Mouse (Mus musculus): ENCODE measurements around the gene Slc17a8. TPM values are rescaled to one million over a fixed set of nuclear protein-coding genes. Genes with fewer than 3 reads are reported as not detected.
A peak's percentile ranks its signal among the peaks of the same experiment; 100 is the strongest.
"Not testable (repeated sequence)": the region's sequence is repeated elsewhere in the genome, so short reads cannot be mapped to it uniquely, and the experiment has no call there.

Gene Slc17a8
- polyA plus RNA-seq (2016; fragmentation: Nextera tagmentation; extraction: Ambion mirVana): 0.09 and 0.13 TPM in 2 replicates

DNA sequence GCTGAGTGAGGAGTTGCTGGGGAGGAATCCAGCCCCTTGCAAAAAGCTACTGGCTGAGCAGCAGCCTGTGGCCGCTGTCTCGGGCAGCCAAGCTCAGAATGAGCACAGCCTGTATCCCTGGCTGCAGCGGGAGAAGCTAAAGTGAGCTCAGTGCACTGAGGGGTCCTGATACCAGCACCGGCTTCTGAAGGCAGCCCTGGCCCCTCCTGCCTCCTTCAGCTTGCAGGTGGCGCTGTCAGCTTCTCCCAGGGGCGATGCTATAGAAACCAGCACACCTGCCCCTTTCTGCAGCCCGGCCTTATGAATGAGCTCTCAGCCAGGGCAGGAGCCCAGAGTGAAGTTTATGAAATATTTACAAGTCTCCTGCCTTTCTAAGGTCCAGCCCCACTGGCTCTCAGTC, at the start of gene Slc17a8:
TSS of gene Slc17a8 (minus strand) at position 125 of the 400 bp plus-strand sequence.
- ATAC-seq (ENCODE audit: insufficient number of reproducible peaks, low FRiP score): no peak
- no peaks in the 10 kb centered on the region for H3K36me3 ChIP-seq
- 29% methylated on average over 7 of the region's 7 CpGs for WGBS
- no peak within 1 kb of the TSS for H3K4me3 ChIP-seq
- peaks cover 12% of the 10 kb centered on the region; the same call in 1 of the 2 replicates for H3K27me3 ChIP-seq (replicated peaks)
- H3K9me3 ChIP-seq (replicated peaks): no peaks in the 10 kb centered on the region
- peak within 1 kb of the TSS; percentile 16 for H3K4me2 ChIP-seq
- no peaks in the 10 kb centered on the region for H3K4me1 ChIP-seq (replicated peaks)
- H3K27ac ChIP-seq (ENCODE audit: poor library complexity, severe bottlenecking): no peak within 1 kb of the TSS
- H3K9ac ChIP-seq: 0 out of 2 replicates have a peak within 1 kb of the TSS, but pooled peaks have one; percentile 7

DNA sequence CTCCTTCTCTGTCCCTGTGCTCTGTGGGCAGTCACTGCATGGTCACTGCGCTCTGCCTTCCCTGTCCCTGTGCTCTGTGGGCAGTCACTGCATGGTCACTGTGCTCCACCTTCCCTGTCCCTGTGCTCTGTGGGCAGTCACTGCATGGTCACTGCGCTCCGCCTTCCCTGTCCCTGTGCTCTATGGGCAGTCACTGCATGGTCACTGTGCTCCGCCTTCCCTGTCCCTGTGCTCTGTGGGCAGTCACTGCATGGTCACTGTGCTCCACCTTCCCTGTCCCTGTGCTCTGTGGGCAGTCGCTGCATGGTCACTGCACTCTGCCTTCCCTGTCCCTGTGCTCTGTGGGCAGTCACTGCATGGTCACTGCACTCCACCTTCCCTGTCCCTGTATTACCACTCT, 49.3 kb upstream of the Slc17a8 start:
- ATAC-seq (ENCODE audit: insufficient number of reproducible peaks, low FRiP score); H3K36me3 ChIP-seq; H3K9me3 ChIP-seq (replicated peaks); H3K4me3 ChIP-seq; H3K4me2 ChIP-seq; H3K27me3 ChIP-seq (replicated peaks); H3K9ac ChIP-seq; H3K4me1 ChIP-seq (replicated peaks); H3K27ac ChIP-seq (ENCODE audit: poor library complexity, severe bottlenecking): not testable (repeated sequence)
- WGBS: 92% methylated on average over 5 of the region's 5 CpGs

- ATAC-seq (ENCODE audit: insufficient number of reproducible peaks, low FRiP score): no peak
Observed at GRCm38 (mm10) chr10:89667571-89667970, 46.5 kb upstream of the Slc17a8 start.

DNA sequence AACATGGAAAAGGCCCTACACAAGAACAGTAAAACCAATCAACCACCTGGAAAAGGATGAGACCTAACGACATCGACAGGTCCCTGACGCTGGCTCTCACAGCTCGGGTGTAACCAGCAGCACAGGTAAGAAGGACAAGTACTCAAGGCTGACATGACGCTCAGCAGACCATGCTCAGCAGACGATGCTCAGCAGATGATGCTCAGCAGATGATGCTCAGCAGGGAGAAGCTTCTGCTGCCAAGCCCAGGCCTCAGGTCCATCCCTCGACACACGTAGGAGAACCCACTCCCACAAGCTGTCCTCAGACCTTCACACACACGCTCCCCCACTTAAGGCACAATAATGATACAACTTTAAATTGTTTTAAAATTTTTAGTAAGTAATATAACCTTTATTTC, 44.6 kb upstream of the Slc17a8 start:
- no peak overlapping the region for H3K4me3 ChIP-seq
- no peak overlapping the region for H3K9ac ChIP-seq
- H3K9me3 ChIP-seq (replicated peaks): no peaks in the 10 kb centered on the region
- H3K36me3 ChIP-seq: peaks cover 25% of the 10 kb centered on the region
- H3K27ac ChIP-seq (ENCODE audit: poor library complexity, severe bottlenecking): no peak overlapping the region
- H3K4me2 ChIP-seq: no peak overlapping the region
- no peaks in the 10 kb centered on the region for H3K27me3 ChIP-seq (replicated peaks)
- no peak for ATAC-seq (ENCODE audit: insufficient number of reproducible peaks, low FRiP score)
- no peaks in the 10 kb centered on the region for H3K4me1 ChIP-seq (replicated peaks)
- 89% methylated on average over 9 of the region's 9 CpGs for WGBS

More at GRCm38 (mm10) chr10:89667571-89667970, 46.5 kb upstream of the Slc17a8 start:
- Histone ChIP-seq H3K27ac (ENCODE audit: poor library complexity, severe bottlenecking) (no peak overlapping the region), H3K9ac (no peak overlapping the region), H3K4me3 (no peak overlapping the region), H3K4me1 (replicated peaks) (no peaks in the 10 kb centered on the region), H3K27me3 (replicated peaks) (no peaks in the 10 kb centered on the region), H3K9me3 (replicated peaks) (no peaks in the 10 kb centered on the region), H3K4me2 (no peak overlapping the region), H3K36me3 (peaks cover 12% of the 10 kb centered on the region)
- 85% methylated on average over 7 of the region's 7 CpGs for WGBS

GRCm38 (mm10) chr10:89664977-89665645, 44.1 kb upstream of the Slc17a8 start:
- no peak overlapping the region for H3K9ac ChIP-seq
- 90% methylated on average over 8 of the region's 8 CpGs for WGBS
- no peak overlapping the region for H3K4me2 ChIP-seq
- H3K9me3 ChIP-seq (replicated peaks): no peaks in the 10 kb centered on the region
- no peaks in the 10 kb centered on the region for H3K4me1 ChIP-seq (replicated peaks)
- ATAC-seq (ENCODE audit: insufficient number of reproducible peaks, low FRiP score): no peak
- H3K27me3 ChIP-seq (replicated peaks): no peaks in the 10 kb centered on the region
- H3K4me3 ChIP-seq: no peak overlapping the region
- H3K36me3 ChIP-seq: peaks cover 30% of the 10 kb centered on the region
- no peak overlapping the region for H3K27ac ChIP-seq (ENCODE audit: poor library complexity, severe bottlenecking)

DNA sequence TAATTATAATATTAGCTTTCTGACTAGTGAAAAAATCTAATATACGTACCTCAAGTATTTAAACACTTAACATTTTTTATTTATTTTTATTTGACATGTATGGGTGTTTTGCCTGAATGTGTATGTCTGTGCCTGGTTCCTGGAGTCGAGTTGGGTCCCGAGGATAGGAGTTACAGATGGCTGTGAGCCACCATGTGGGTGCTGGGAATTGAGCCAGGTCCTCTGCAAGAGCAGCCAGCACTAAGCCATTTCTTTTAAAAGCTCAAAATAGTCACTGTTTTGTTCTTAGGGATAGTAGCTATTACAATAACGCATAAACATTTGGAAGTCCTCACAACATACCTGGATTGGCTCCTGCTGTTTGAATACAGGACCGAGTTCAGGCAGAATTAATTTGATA, 35.3 kb upstream of the Slc17a8 start:
- no peak overlapping the region for H3K9ac ChIP-seq
- 86% methylated on average over 5 of the region's 5 CpGs for WGBS
- H3K9me3 ChIP-seq (replicated peaks): no peaks in the 10 kb centered on the region
- peaks cover 69% of the 10 kb centered on the region for H3K36me3 ChIP-seq
- H3K27me3 ChIP-seq (replicated peaks): no peaks in the 10 kb centered on the region
- ATAC-seq (ENCODE audit: insufficient number of reproducible peaks, low FRiP score): no peak
- no peak overlapping the region for H3K27ac ChIP-seq (ENCODE audit: poor library complexity, severe bottlenecking)
- H3K4me3 ChIP-seq: no peak overlapping the region
- H3K4me1 ChIP-seq (replicated peaks): no peaks in the 10 kb centered on the region
- no peak overlapping the region for H3K4me2 ChIP-seq

DNA sequence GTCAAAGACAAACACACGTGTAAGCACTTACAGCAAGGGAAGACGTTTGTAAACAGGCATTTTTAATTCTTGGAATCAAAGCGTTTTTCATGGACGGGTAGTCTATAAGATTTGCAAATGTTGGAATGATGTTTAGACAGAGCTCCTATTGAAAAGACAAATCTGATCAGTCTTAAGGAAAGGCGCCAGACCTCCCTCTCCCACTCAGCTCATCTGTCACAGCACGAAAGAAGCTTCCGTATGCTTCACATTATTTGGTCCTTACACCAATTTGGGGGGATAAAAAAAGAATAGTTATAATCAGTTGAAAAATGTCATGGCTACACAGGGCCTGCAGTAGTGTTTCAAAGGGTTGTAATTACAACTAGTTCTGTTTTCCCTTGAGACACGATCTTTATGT, 31.9 kb upstream of the Slc17a8 start:
- no peak for ATAC-seq (ENCODE audit: insufficient number of reproducible peaks, low FRiP score)
- Histone ChIP-seq H3K27me3 (replicated peaks) (no peaks in the 10 kb centered on the region), H3K9ac (no peak overlapping the region), H3K36me3 (peaks cover 60% of the 10 kb centered on the region), H3K4me3 (no peak overlapping the region), H3K4me1 (replicated peaks) (no peaks in the 10 kb centered on the region), H3K27ac (ENCODE audit: poor library complexity, severe bottlenecking) (no peak overlapping the region), H3K9me3 (replicated peaks) (no peaks in the 10 kb centered on the region), H3K4me2 (no peak overlapping the region)
- 89% methylated on average over 8 of the region's 8 CpGs for WGBS

GRCm38 (mm10) chr10:89651691-89652090, 30.6 kb upstream of the Slc17a8 start:
- ATAC-seq (ENCODE audit: insufficient number of reproducible peaks, low FRiP score): no peak
- 79% methylated on average over 1 of the region's 1 CpGs for WGBS
- Histone ChIP-seq H3K36me3 (peaks cover 56% of the 10 kb centered on the region), H3K9me3 (replicated peaks) (no peaks in the 10 kb centered on the region), H3K4me3 (no peak overlapping the region), H3K4me2 (no peak overlapping the region), H3K4me1 (replicated peaks) (no peaks in the 10 kb centered on the region), H3K27ac (ENCODE audit: poor library complexity, severe bottlenecking) (no peak overlapping the region), H3K27me3 (replicated peaks) (no peaks in the 10 kb centered on the region), H3K9ac (no peak overlapping the region)

DNA sequence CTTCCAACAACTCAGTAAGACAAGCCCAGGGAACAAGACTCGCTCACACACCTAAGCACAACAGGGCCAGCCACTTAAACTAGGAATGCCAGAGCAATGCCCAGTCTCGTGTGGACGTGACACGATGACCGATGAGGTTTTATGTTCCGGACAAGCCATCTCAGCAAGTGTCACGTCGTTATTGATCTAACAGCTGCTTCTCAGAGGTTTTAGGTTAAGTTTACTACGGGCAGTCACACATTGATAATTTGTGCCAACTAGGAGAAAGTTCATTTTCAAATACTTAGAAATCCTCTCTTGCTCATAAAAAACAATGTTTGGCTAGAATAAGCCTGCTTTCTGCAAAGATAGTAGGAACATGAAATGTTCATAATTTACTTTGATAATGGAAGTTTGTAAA, 25.9 kb upstream of the Slc17a8 start:
- Histone ChIP-seq H3K27me3 (replicated peaks) (no peaks in the 10 kb centered on the region), H3K4me1 (replicated peaks) (no peaks in the 10 kb centered on the region), H3K4me3 (no peak overlapping the region), H3K4me2 (no peak overlapping the region), H3K27ac (ENCODE audit: poor library complexity, severe bottlenecking) (no peak overlapping the region), H3K36me3 (peaks cover 64% of the 10 kb centered on the region), H3K9me3 (replicated peaks) (no peaks in the 10 kb centered on the region), H3K9ac (no peak overlapping the region)
- ATAC-seq (ENCODE audit: insufficient number of reproducible peaks, low FRiP score): no peak
- WGBS: 89% methylated on average over 9 of the region's 9 CpGs

DNA sequence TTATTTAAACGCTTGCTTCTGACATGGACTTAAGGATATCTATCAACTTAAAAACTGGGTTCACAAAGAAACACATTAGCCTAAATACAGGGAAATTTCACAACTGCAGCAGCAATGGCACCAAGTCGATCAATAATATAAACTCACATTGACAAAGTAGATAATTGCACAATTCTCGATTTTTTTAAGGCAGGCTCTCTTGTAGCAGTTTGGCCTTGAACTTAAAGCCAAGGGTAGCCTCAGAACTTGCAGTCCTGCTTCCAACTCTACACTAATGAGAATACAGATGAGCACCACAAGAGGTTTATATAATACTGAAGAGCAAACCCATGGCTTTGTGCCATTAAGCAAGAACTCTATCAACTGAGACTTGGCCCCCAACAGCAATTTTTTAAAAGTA, 15.9 kb upstream of the Slc17a8 start:
- Histone ChIP-seq H3K9me3 (replicated peaks) (no peaks in the 10 kb centered on the region), H3K27me3 (replicated peaks) (no peaks in the 10 kb centered on the region), H3K4me1 (replicated peaks) (no peaks in the 10 kb centered on the region), H3K27ac (ENCODE audit: poor library complexity, severe bottlenecking) (no peak overlapping the region), H3K9ac (no peak overlapping the region), H3K4me3 (no peak overlapping the region), H3K36me3 (peaks cover 36% of the 10 kb centered on the region), H3K4me2 (no peak overlapping the region)
- 85% methylated on average over 3 of the region's 3 CpGs for WGBS
- no peak for ATAC-seq (ENCODE audit: insufficient number of reproducible peaks, low FRiP score)

- Histone ChIP-seq H3K9me3 (replicated peaks) (no peaks in the 10 kb centered on the region), H3K9ac (no peak overlapping the region), H3K4me1 (replicated peaks) (no peaks in the 10 kb centered on the region), H3K4me2 (no peak overlapping the region), H3K27me3 (replicated peaks) (no peaks in the 10 kb centered on the region), H3K27ac (ENCODE audit: poor library complexity, severe bottlenecking) (no peak overlapping the region), H3K36me3 (peaks cover 16% of the 10 kb centered on the region), H3K4me3 (no peak overlapping the region)
- no peak for ATAC-seq (ENCODE audit: insufficient number of reproducible peaks, low FRiP score)
- WGBS: 80% methylated on average over 5 of the region's 5 CpGs
Observed at GRCm38 (mm10) chr10:89635018-89635417, 14.0 kb upstream of the Slc17a8 start.

All from heart, embryonic 12.5 days (tissue).